Mouse (Mus musculus) olfactory bulb, adult 2 months (tissue): ENCODE measurements around the gene Fam50b.

ENCODE experiments used
- CTCF ChIP-seq: fragments of 200-500 bp; IDR thresholded peaks from 2 replicates; pipeline ENCODE4 v1.5.1; 2012; ENCODE audit warnings: low read depth, mild to moderate bottlenecking, low read length, moderate library complexity; ENCODE audit not compliant: insufficient read depth
- POLR2A ChIP-seq: fragments of 200-500 bp; IDR thresholded peaks from 2 replicates; pipeline ENCODE4 v1.6.1; 2012; ENCODE audit warnings: mild to moderate bottlenecking, low read depth, low read length, moderate library complexity; ENCODE audit not compliant: insufficient read depth

GRCm38 (mm10) chr13:34731551-34731950 is 3.1 kb upstream of the Fam50b start:
- no peak for TF ChIP-seq POLR2A
- no peak for TF ChIP-seq CTCF
